Mouse (Mus musculus) ES-E14 (cell line): ENCODE measurements around the gene Ghrh.

Source experiments
- HCFC1 ChIP-seq: IDR thresholded peaks from 2 replicates; pipeline ENCODE4 v1.6.1; 2012; ENCODE audit warnings: low read length, inconsistent platforms, borderline replicate concordance; ENCODE audit not compliant: insufficient read depth
- ZC3H11A ChIP-seq: IDR thresholded peaks from 2 replicates; pipeline ENCODE4 v1.6.1; 2012; ENCODE audit warnings: low read depth, mild to moderate bottlenecking, inconsistent platforms, low read length, borderline replicate concordance

GRCm38 (mm10) chr2:157392331-157392730 lies 45.0 kb upstream of the Ghrh start:
- TF ChIP-seq ZC3H11A (no peak), HCFC1 (no peak)
